Mouse (Mus musculus) ES-Bruce4 (cell line): ENCODE measurements around the gene Ccl11. TPM values are rescaled to one million over a fixed set of nuclear protein-coding genes. Genes with fewer than 3 reads are reported as not detected.

Source experiments
- H3K27ac ChIP-seq: 2 replicates; pipeline ENCODE4 v1.5.1; 2012; ENCODE audit warnings: low read length, inconsistent platforms; ENCODE audit not compliant: insufficient read depth
- H3K27me3 ChIP-seq: 2 replicates; pipeline ENCODE4 v1.6.1; 2012; ENCODE audit warnings: mild to moderate bottlenecking, low read length, inconsistent platforms; ENCODE audit not compliant: control insufficient read depth, poor library complexity, insufficient read depth, severe bottlenecking
- H3K36me3 ChIP-seq: 2 replicates; pipeline ENCODE4 v1.6.1; 2012; ENCODE audit warnings: inconsistent platforms, mild to moderate bottlenecking, low read length, moderate library complexity; ENCODE audit not compliant: control insufficient read depth, poor library complexity, insufficient read depth, severe bottlenecking
- H3K4me1 ChIP-seq: one replicate; pipeline ENCODE4 v1.8.1; 2011; ENCODE audit warnings: low read length; ENCODE audit not compliant: control insufficient read depth, insufficient read depth
- H3K4me3 ChIP-seq: 2 replicates; pipeline ENCODE4 v1.5.1; 2011; ENCODE audit warnings: low read depth, mild to moderate bottlenecking, low read length
- H3K9ac ChIP-seq: 2 replicates; pipeline ENCODE4 v1.6.1; 2012; ENCODE audit warnings: low read depth, mild to moderate bottlenecking, inconsistent platforms; ENCODE audit not compliant: poor library complexity, severe bottlenecking
- H3K9me3 ChIP-seq: replicated peaks from 2 replicates; pipeline ENCODE4 v1.6.1; 2012; ENCODE audit warnings: mild to moderate bottlenecking, low read length, inconsistent platforms; ENCODE audit not compliant: control insufficient read depth, poor library complexity, insufficient read depth, severe bottlenecking
- CTCF ChIP-seq: IDR thresholded peaks from one replicate; pipeline ENCODE4 v1.8.1; 2011; ENCODE audit warnings: low read depth, low read length
- EP300 ChIP-seq: IDR thresholded peaks from 2 replicates; pipeline ENCODE4 v1.6.1; 2011; ENCODE audit warnings: low read depth, low read length; ENCODE audit not compliant: insufficient read depth
- POLR2A ChIP-seq: IDR thresholded peaks from one replicate; pipeline ENCODE4 v1.8.1; 2011; ENCODE audit warnings: low read length; ENCODE audit not compliant: insufficient read depth
- polyA plus RNA-seq: library from polyadenylated mRNA; stranded (reverse); fragments of >200 nt; gene quantifications from 2 replicates; pipeline ENCODE4 v1.2.4, GENCODE M21; 2011; ENCODE audit warnings: low read depth; ENCODE audit not compliant: missing spikeins, insufficient read depth, insufficient read length

Gene Ccl11
- polyA plus RNA-seq, 1 experiment, result not detected

DNA sequence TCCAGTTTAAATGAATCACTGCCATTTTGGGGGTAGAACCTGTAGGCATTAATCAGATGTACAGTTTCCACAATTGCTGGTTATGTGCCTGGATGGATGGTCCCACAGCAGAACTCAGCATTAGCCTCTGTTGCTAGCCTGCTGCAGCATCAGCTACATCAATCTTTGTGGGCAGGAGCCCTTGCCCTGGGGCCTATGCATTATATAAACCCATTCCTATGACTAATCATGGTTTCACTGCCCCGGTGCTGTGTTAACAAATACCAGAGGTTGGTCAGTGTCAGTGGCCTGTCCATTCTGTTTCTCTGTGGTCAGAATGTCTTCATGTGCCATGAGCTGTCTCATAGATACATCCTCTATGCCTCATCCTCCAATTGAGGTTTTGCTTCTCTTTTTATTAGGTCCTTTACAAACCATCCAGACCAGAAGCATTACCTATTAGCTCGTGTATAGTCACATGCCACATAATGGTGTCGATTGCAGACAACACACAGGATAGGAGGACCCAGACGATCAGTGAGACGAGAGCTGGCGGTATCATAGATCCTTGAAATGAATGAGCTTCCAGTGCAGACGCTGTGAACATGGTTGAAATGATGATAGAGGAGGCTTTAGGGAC lies 9.4 kb downstream of the Ccl11 start:
- H3K4me1 ChIP-seq, result no peaks in the 10 kb centered on the region
- no peaks in the 10 kb centered on the region for H3K9me3 ChIP-seq
- H3K4me3 ChIP-seq, result no peak overlapping the region
- no peaks in the 10 kb centered on the region for H3K27me3 ChIP-seq
- H3K9ac ChIP-seq, result no peak overlapping the region
- H3K27ac ChIP-seq, result no peak overlapping the region
- H3K36me3 ChIP-seq, result no peaks in the 10 kb centered on the region
- TF ChIP-seq EP300 (no peak), POLR2A (no peak), CTCF (no peak)

DNA sequence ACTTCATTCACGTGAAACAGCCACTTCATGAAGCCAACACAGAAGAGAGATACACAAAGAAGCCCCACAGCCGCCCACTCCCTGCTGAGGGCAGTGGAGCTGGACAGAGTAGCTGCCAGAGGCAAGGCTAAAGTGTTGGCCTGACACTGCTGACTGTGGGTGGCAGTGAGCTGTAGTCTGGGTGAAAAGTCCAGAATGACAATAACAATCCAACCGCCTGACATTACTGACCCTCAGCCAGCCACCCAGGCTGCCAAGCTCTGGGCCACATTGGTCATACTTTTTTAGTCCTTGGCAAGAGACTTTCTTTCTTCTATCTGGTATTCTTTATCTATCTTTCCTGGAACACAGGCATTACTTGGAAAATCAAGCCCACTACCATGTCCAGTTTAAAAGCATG lies 13.5 kb downstream of the Ccl11 start:
- no peak overlapping the region for H3K4me3 ChIP-seq
- H3K27ac ChIP-seq, result no peak overlapping the region
- H3K9me3 ChIP-seq, result no peaks in the 10 kb centered on the region; the same call in 1 of the 2 replicates
- no peaks in the 10 kb centered on the region for H3K27me3 ChIP-seq
- H3K4me1 ChIP-seq, result no peaks in the 10 kb centered on the region
- no peak overlapping the region for H3K9ac ChIP-seq
- no peak for TF ChIP-seq CTCF
- TF ChIP-seq EP300, result no peak
- TF ChIP-seq POLR2A, result no peak
- no peaks in the 10 kb centered on the region for H3K36me3 ChIP-seq

DNA sequence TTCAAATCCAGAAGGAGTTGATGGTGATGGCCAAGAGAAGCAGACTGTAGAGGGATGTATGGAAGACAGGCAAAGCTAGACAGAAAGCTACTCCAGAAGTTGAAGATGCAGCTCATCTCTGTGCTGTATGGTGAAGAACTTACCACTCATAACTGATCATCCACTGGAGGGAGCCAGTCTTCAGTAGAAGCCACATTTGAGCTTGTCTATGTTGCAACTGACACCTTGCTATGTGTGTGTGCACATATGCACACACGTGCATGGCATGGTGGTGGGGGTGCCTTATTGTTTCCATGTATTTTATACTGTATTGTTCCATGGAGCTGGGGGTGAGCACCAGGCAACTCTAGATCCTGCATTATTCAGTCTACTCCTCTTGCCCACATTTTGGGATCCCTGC lies 14.8 kb downstream of the Ccl11 start:
- TF ChIP-seq CTCF, result no peak
- no peak for TF ChIP-seq POLR2A
- TF ChIP-seq EP300, result no peak
- no peaks in the 10 kb centered on the region for H3K4me1 ChIP-seq
- no peaks in the 10 kb centered on the region for H3K27me3 ChIP-seq
- H3K36me3 ChIP-seq, result no peaks in the 10 kb centered on the region
- H3K9ac ChIP-seq, result no peak overlapping the region
- H3K9me3 ChIP-seq, result no peaks in the 10 kb centered on the region; the same call in 1 of the 2 replicates
- no peak overlapping the region for H3K4me3 ChIP-seq
- no peak overlapping the region for H3K27ac ChIP-seq

DNA sequence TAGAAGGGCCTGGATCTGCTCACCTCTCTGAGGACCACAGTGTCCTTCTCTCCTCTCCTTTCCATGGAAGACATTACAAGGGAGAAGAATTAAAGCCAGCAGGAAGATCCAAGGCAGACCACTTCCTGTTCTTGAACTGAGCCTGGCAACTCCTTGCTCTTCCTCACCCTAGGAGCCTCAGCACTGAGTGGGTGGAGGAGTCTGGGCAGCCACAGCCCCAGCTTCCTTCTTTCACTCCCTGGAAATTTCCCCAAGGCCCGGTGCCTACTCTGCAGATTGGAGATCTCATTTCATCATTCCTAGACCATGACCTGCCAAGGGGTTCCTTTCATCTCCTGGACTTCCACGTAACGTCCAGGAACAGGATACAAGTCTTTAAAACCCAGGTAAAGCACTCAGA lies 15.4 kb downstream of the Ccl11 start:
- Histone ChIP-seq H3K36me3 (no peaks in the 10 kb centered on the region), H3K4me3 (no peak overlapping the region), H3K9me3 (no peaks in the 10 kb centered on the region; the same call in 1 of the 2 replicates), H3K27ac (no peak overlapping the region), H3K4me1 (no peaks in the 10 kb centered on the region), H3K27me3 (no peaks in the 10 kb centered on the region), H3K9ac (no peak overlapping the region)
- no peak for TF ChIP-seq EP300
- no peak for TF ChIP-seq POLR2A
- TF ChIP-seq CTCF, result no peak

DNA sequence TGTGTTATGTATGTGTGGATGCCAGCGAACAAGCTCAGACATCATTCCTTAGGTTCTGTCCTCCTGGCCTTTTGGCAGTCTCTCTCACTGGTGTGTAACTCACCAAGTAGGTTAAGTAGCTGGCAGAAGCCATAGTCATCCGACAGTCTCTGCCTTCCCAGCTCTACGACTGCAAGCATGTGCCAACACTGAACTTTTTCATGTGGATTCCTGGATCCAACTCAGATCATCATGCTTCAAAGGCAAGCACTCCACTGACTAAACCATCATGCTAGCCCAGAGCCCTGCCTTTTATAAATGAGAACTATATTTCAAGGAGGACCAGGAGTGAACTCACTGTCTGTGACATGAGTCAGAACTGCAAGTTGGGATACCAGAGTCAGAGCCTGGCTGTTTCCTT lies 16.1 kb downstream of the Ccl11 start:
- Histone ChIP-seq H3K9ac (no peak overlapping the region), H3K36me3 (no peaks in the 10 kb centered on the region), H3K4me3 (no peak overlapping the region), H3K27me3 (no peaks in the 10 kb centered on the region), H3K27ac (no peak overlapping the region), H3K9me3 (no peaks in the 10 kb centered on the region; the same call in 1 of the 2 replicates), H3K4me1 (no peaks in the 10 kb centered on the region)
- TF ChIP-seq POLR2A, result no peak
- TF ChIP-seq EP300, result no peak
- TF ChIP-seq CTCF, result no peak

DNA sequence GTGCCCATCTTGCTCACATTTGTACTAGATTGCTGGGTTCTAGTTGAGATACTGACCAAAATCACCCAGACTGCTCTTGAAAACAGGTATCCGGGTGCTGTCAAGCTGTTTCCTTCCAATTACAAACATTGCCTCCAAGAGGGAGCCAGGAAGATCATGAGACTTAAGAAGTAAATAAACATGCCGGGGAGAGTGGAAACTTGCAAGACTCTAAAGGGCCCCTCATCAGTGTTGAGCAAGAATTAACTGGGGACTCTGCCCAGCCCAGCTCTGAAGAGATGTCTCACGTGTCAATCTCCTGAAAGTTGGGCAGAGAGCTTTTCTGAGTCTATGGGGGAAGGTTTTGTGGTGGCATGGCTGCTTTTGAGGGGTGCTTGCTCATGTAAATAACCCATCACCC lies 19.4 kb downstream of the Ccl11 start:
- TF ChIP-seq POLR2A (no peak), CTCF (no peak), EP300 (no peak)
- no peaks in the 10 kb centered on the region for H3K4me1 ChIP-seq
- H3K27ac ChIP-seq, result no peak overlapping the region
- no peaks in the 10 kb centered on the region for H3K27me3 ChIP-seq
- no peak overlapping the region for H3K9ac ChIP-seq
- no peaks in the 10 kb centered on the region; the same call in 1 of the 2 replicates for H3K9me3 ChIP-seq
- H3K36me3 ChIP-seq, result no peaks in the 10 kb centered on the region
- no peak overlapping the region for H3K4me3 ChIP-seq
